Mouse (Mus musculus) Patski (cell line): ENCODE data around the gene Cemip2. TPM values are rescaled to one million over a fixed set of nuclear protein-coding genes. Genes with fewer than 3 reads are reported as not detected.

Experiments used
- ATAC-seq: fragments of 100-300 bp; one replicate; pipeline ENCODE4 v1.8.0; 2021
- CTCF ChIA-PET: fragments of 350-600 bp; sonication (Branson Sonifier 250); formaldehyde crosslinking; loops from one replicate; lab custom pipeline; 2022; ENCODE audit warnings: inconsistent platforms; lab: Charles Lee
- POLR2A ChIA-PET: fragments of 350-600 bp; sonication (Branson Sonifier 250); formaldehyde crosslinking; loops from one replicate; lab custom pipeline; 2022; ENCODE audit warnings: antibody characterized with exemption, inconsistent platforms; lab: Charles Lee
- DNase-seq: peaks from one replicate; pipeline ENCODE4 v3.0.0-alpha.2; 2011; ENCODE audit warnings: low read depth, low spot score
- H3K27me3 ChIP-seq: fragments of 371-371 bp; one replicate; pipeline ENCODE4 v1.5.1; 2021
- CTCF ChIP-seq: fragments of 100-300 bp; IDR thresholded peaks from one replicate; pipeline ENCODE4 v1.5.1; 2021
- in situ Hi-C: fragments of 300-500 bp; cut with MboI; formaldehyde crosslinking; loops from 3 replicates; pipeline ENCODE4 v1.11.1; 2018; ENCODE audit warnings: low pct_unique_long_range_greater_than_20kb, mixed read lengths
- polyA plus RNA-seq: library from polyadenylated mRNA; unstranded; gene quantifications from one replicate; pipeline ENCODE4 v1.2.3, GENCODE M21; 2021

Cemip2 gene
- polyA plus RNA-seq, 1 experiment from 2014 or later, result 10.5 TPM

GRCm38 (mm10) chr19:21804488-21804887 is 26.3 kb downstream of the Cemip2 start:
- no peak for ATAC-seq
- TF ChIP-seq CTCF, result no peak
- CTCF ChIA-PET, result interaction anchor here (1.1 kb wide), 1 partner anchor 12 kb away, joined by 3 read pairs; no protein-coding TSS in a partner anchor
- no peaks in the 10 kb centered on the region for H3K27me3 ChIP-seq
- POLR2A ChIA-PET, result interaction anchor here (0.7 kb wide), 1 partner anchor 1609 kb away, joined by 5 read pairs; no protein-coding TSS in a partner anchor
- DNase-seq, result no peak
- in situ Hi-C loops, result loop anchor here (25.0 kb wide), 2 partner anchors 1108 to 1458 kb away; partner anchors contain the start of gene Smc5

- in situ Hi-C loops, result loop anchor here (25.0 kb wide), 2 partner anchors 1107 to 1457 kb away; partner anchors contain the start of gene Smc5
- no peak for ATAC-seq
- no peaks in the 10 kb centered on the region for H3K27me3 ChIP-seq
- no peak for DNase-seq
- no peak for TF ChIP-seq CTCF
- CTCF ChIA-PET, result interaction anchor here (1.3 kb wide), 1 partner anchor 9 kb away, joined by 3 read pairs; no protein-coding TSS in a partner anchor
- POLR2A ChIA-PET, result no interaction called here
Observed at GRCm38 (mm10) chr19:21805305-21805704, 27.2 kb downstream of the Cemip2 start.

GRCm38 (mm10) chr19:21810135-21810534 is 32.0 kb downstream of the Cemip2 start:
- in situ Hi-C loops, result loop anchor here (25.0 kb wide), 2 partner anchors 1102 to 1452 kb away; partner anchors contain the start of gene Smc5
- ChIA-PET CTCF (no interaction called here), POLR2A (no interaction called here)
- no peak for TF ChIP-seq CTCF
- no peak for ATAC-seq
- DNase-seq, result no peak
- H3K27me3 ChIP-seq, result no peaks in the 10 kb centered on the region

GRCm38 (mm10) chr19:21813560-21813959 is 35.4 kb downstream of the Cemip2 start:
- no peak for DNase-seq
- TF ChIP-seq CTCF, result no peak
- POLR2A ChIA-PET, result no interaction called here

GRCm38 (mm10) chr19:21814433-21815020 is 36.4 kb downstream of the Cemip2 start:
- in situ Hi-C loops, result loop anchor here (25.0 kb wide), 2 partner anchors 1098 to 1448 kb away; partner anchors contain the start of gene Smc5
- CTCF ChIA-PET, result interaction anchor here (1.0 to 1.2 kb wide), 3 partner anchors 8 to 13 kb away, joined by 3 to 4 read pairs (median 3); no protein-coding TSS in a partner anchor
- POLR2A ChIA-PET, result no interaction called here
- no peak for TF ChIP-seq CTCF
- no peak for ATAC-seq
- no peak for DNase-seq
- H3K27me3 ChIP-seq, result no peaks in the 10 kb centered on the region

More at GRCm38 (mm10) chr19:21813560-21813959, 35.4 kb downstream of the Cemip2 start:
- in situ Hi-C loops, result loop anchor here (25.0 kb wide), 2 partner anchors 1099 to 1449 kb away; partner anchors contain the start of gene Smc5
- CTCF ChIA-PET, result interaction anchor here (1.0 to 1.2 kb wide), 2 partner anchors 9 to 12 kb away, joined by 3 to 4 read pairs; no protein-coding TSS in a partner anchor
- ATAC-seq, result no peak
- no peaks in the 10 kb centered on the region for H3K27me3 ChIP-seq

GRCm38 (mm10) chr19:21816260-21816659 is 38.1 kb downstream of the Cemip2 start:
- H3K27me3 ChIP-seq, result no peaks in the 10 kb centered on the region
- in situ Hi-C loops, result loop anchor here (25.0 kb wide), 2 partner anchors 1096 to 1446 kb away; partner anchors contain the start of gene Smc5
- no peak for ATAC-seq
- no peak for DNase-seq
- CTCF ChIA-PET, result no interaction called here
- no peak for TF ChIP-seq CTCF
- POLR2A ChIA-PET, result no interaction called here

- DNase-seq (no peak), ATAC-seq (peak; percentile 68)
- H3K27me3 ChIP-seq, result no peaks in the 10 kb centered on the region
- POLR2A ChIA-PET, result no interaction called here
- CTCF ChIA-PET, result no interaction called here
- in situ Hi-C loops, result loop anchor here (25.0 kb wide), 2 partner anchors 1094 to 1444 kb away; partner anchors contain the start of gene Smc5
- no peak for TF ChIP-seq CTCF
Observed at GRCm38 (mm10) chr19:21818021-21818725, 40.0 kb downstream of the Cemip2 start.

GRCm38 (mm10) chr19:21819585-21819984 is 41.4 kb downstream of the Cemip2 start:
- CTCF ChIA-PET, result interaction anchor here (1.3 kb wide), 1 partner anchor 14 kb away, joined by 3 read pairs; no protein-coding TSS in a partner anchor
- in situ Hi-C loops, result loop anchor here (25.0 kb wide), 2 partner anchors 1093 to 1443 kb away; partner anchors contain the start of gene Smc5
- no peak for TF ChIP-seq CTCF
- H3K27me3 ChIP-seq, result no peaks in the 10 kb centered on the region
- ATAC-seq (peak; percentile 32), DNase-seq (no peak)
- POLR2A ChIA-PET, result no interaction called here

- CTCF ChIA-PET, result interaction anchor here (1.3 kb wide), 1 partner anchor 14 kb away, joined by 3 read pairs; no protein-coding TSS in a partner anchor
- no peak for DNase-seq
- no peaks in the 10 kb centered on the region for H3K27me3 ChIP-seq
- in situ Hi-C loops, result loop anchor here (25.0 kb wide), 2 partner anchors 1092 to 1442 kb away; partner anchors contain the start of gene Smc5
- ATAC-seq, result peak; percentile 41
- POLR2A ChIA-PET, result no interaction called here
- no peak for TF ChIP-seq CTCF
Observed at GRCm38 (mm10) chr19:21820126-21820525, 42.0 kb downstream of the Cemip2 start.

- in situ Hi-C loops, result loop anchor here (25.0 kb wide), 2 partner anchors 1090 to 1440 kb away; partner anchors contain the start of gene Smc5
- TF ChIP-seq CTCF, result no peak
- no peak for ATAC-seq
- H3K27me3 ChIP-seq, result no peaks in the 10 kb centered on the region
- ChIA-PET POLR2A (interaction anchor here (0.5 to 0.6 kb wide), 2 partner anchors 43 to 45 kb away, joined by 4 to 5 read pairs; no protein-coding TSS in a partner anchor), CTCF (no interaction called here)
- no peak for DNase-seq
Observed at GRCm38 (mm10) chr19:21821877-21822276, 43.7 kb downstream of the Cemip2 start.
